Mouse (Mus musculus): ENCODE results near the gene Adam17.

Gene Adam17

GRCm38 (mm10) chr12:21353681-21354080, 19.8 kb downstream of the Adam17 start:
- no peak for DNase-seq (ENCODE audit: low read depth, low spot score)

GRCm38 (mm10) chr12:21350113-21350876, 23.1 kb downstream of the Adam17 start:
- no peak for DNase-seq (ENCODE audit: low read depth, low spot score)

GRCm38 (mm10) chr12:21346972-21347371, 26.5 kb downstream of the Adam17 start:
- no peak for DNase-seq (ENCODE audit: low read depth, low spot score)

GRCm38 (mm10) chr12:21340674-21341073, 32.8 kb downstream of the Adam17 start:
- no peak for DNase-seq (ENCODE audit: low read depth, low spot score)

GRCm38 (mm10) chr12:21337171-21337570, 36.3 kb downstream of the Adam17 start:
- DNase-seq (ENCODE audit: low read depth, low spot score) = no peak

GRCm38 (mm10) chr12:21335869-21336268, 37.6 kb downstream of the Adam17 start:
- DNase-seq (ENCODE audit: low read depth, low spot score) = peak; percentile 74

GRCm38 (mm10) chr12:21333766-21334165, 39.7 kb downstream of the Adam17 start:
- DNase-seq (ENCODE audit: low read depth, low spot score) = no peak

- DNase-seq (ENCODE audit: low read depth, low spot score) = no peak
Observed at GRCm38 (mm10) chr12:21333021-21333420, 40.4 kb downstream of the Adam17 start.

GRCm38 (mm10) chr12:21331711-21332110, 41.7 kb downstream of the Adam17 start:
- DNase-seq (ENCODE audit: low read depth, low spot score) = peak; percentile 3

GRCm38 (mm10) chr12:21330961-21331576, 42.4 kb downstream of the Adam17 start:
- peak; percentile 62 for DNase-seq (ENCODE audit: low read depth, low spot score)

- no peak for DNase-seq (ENCODE audit: low read depth, low spot score)
Observed at GRCm38 (mm10) chr12:21329661-21330400, 43.6 kb downstream of the Adam17 start.

GRCm38 (mm10) chr12:21326325-21326724, 47.1 kb downstream of the Adam17 start:
- no peak for DNase-seq (ENCODE audit: low read depth, low spot score)

- no peak for DNase-seq (ENCODE audit: low read depth, low spot score)
Observed at GRCm38 (mm10) chr12:21325266-21325665, 48.2 kb downstream of the Adam17 start.

- DNase-seq (ENCODE audit: low read depth, low spot score) = no peak
Observed at GRCm38 (mm10) chr12:21324101-21324500, 49.3 kb downstream of the Adam17 start.

GRCm38 (mm10) chr12:21322856-21323255, 50.6 kb downstream of the Adam17 start:
- no peak for DNase-seq (ENCODE audit: low read depth, low spot score)

- DNase-seq (ENCODE audit: low read depth, low spot score) = no peak
Observed at GRCm38 (mm10) chr12:21322296-21322695, 51.1 kb downstream of the Adam17 start.

- no peak for DNase-seq (ENCODE audit: low read depth, low spot score)
Observed at GRCm38 (mm10) chr12:21321170-21321569, 52.3 kb downstream of the Adam17 start.

- no peak for DNase-seq (ENCODE audit: low read depth, low spot score)
Observed at GRCm38 (mm10) chr12:21320317-21320716, 53.1 kb downstream of the Adam17 start.

- peak; percentile 13 for DNase-seq (ENCODE audit: low read depth, low spot score)
Observed at GRCm38 (mm10) chr12:21318143-21318895, 55.1 kb downstream of the Adam17 start.

GRCm38 (mm10) chr12:21316869-21317265, 56.6 kb downstream of the Adam17 start:
- no peak for DNase-seq (ENCODE audit: low read depth, low spot score)

GRCm38 (mm10) chr12:21315923-21316868, 57.2 kb downstream of the Adam17 start, which contains the start of gene Iah1:
Gene Iah1, plus strand, starts transcription at chr12:21316389.
- peak; percentile 56 for DNase-seq (ENCODE audit: low read depth, low spot score)

All from telencephalon, adult 2 months (tissue).